Mouse (Mus musculus): ENCODE results near the gene Klhl5. TPM values are rescaled to one million over a fixed set of nuclear protein-coding genes. Genes with fewer than 3 reads are reported as not detected.

The Klhl5 gene
- polyA plus RNA-seq, 1 experiment from 2014 or later: 15.8 TPM

GRCm38 (mm10) chr5:65157412-65158381 lies 50.4 kb downstream of the Klhl5 start:
- 0 out of 2 replicates have a peak, but pooled peaks have one; percentile 36 for ATAC-seq (replicated peaks; ENCODE audit: low FRiP score, low TSS enrichment, low read depth)
- Histone ChIP-seq H3K4me1 (replicated peaks; ENCODE audit: control insufficient read depth, insufficient read depth, low read length) (0 out of 2 replicates have a peak, but pooled peaks cover 2% of the 10 kb centered on the region), H3K36me3 (ENCODE audit: control insufficient read depth, insufficient read depth, low read length) (peaks cover 20% of the 10 kb centered on the region), H3K27ac (ENCODE audit: low read depth) (peak overlapping the region; percentile 12; the same call in 1 of the 2 replicates), H3K9ac (ENCODE audit: low read length) (no peak overlapping the region), H3K4me3 (ENCODE audit: low read depth, low read length) (no peak overlapping the region), H3K27me3 (replicated peaks; ENCODE audit: control insufficient read depth, insufficient read depth, low read length) (no peaks in the 10 kb centered on the region), H3K9me3 (ENCODE audit: control insufficient read depth, low read length) (no peaks in the 10 kb centered on the region), H3K4me2 (ENCODE audit: low read length) (no peak overlapping the region; the same call in 1 of the 2 replicates)
- 60% methylated on average over 22 of the region's 22 CpGs for WGBS
- no peak for DNase-seq (ENCODE audit: low spot score)

GRCm38 (mm10) chr5:65158696-65159305 lies 51.5 kb downstream of the Klhl5 start:
- H3K27me3 ChIP-seq (replicated peaks; ENCODE audit: control insufficient read depth, insufficient read depth, low read length): no peaks in the 10 kb centered on the region
- 90% methylated on average over 20 of the region's 20 CpGs for WGBS
- H3K4me2 ChIP-seq (ENCODE audit: low read length): no peak overlapping the region
- H3K4me3 ChIP-seq (ENCODE audit: low read depth, low read length): no peak overlapping the region
- no peak overlapping the region for H3K27ac ChIP-seq (ENCODE audit: low read depth)
- ATAC-seq (replicated peaks; ENCODE audit: low FRiP score, low TSS enrichment, low read depth) (no peak), DNase-seq (ENCODE audit: low spot score) (no peak)
- H3K36me3 ChIP-seq (ENCODE audit: control insufficient read depth, insufficient read depth, low read length): peaks cover 19% of the 10 kb centered on the region
- H3K4me1 ChIP-seq (replicated peaks; ENCODE audit: control insufficient read depth, insufficient read depth, low read length): 0 out of 2 replicates have a peak, but pooled peaks cover 8% of the 10 kb centered on the region
- no peak overlapping the region for H3K9ac ChIP-seq (ENCODE audit: low read length)
- no peaks in the 10 kb centered on the region for H3K9me3 ChIP-seq (ENCODE audit: control insufficient read depth, low read length)

GRCm38 (mm10) chr5:65163001-65163400 lies 55.7 kb downstream of the Klhl5 start:
- Histone ChIP-seq H3K36me3 (ENCODE audit: control insufficient read depth, insufficient read depth, low read length) (peaks cover 19% of the 10 kb centered on the region), H3K27ac (ENCODE audit: low read depth) (no peak overlapping the region), H3K4me1 (replicated peaks; ENCODE audit: control insufficient read depth, insufficient read depth, low read length) (peaks cover 8% of the 10 kb centered on the region; the same call in 1 of the 2 replicates), H3K9ac (ENCODE audit: low read length) (no peak overlapping the region), H3K4me2 (ENCODE audit: low read length) (no peak overlapping the region), H3K4me3 (ENCODE audit: low read depth, low read length) (no peak overlapping the region), H3K9me3 (ENCODE audit: control insufficient read depth, low read length) (no peaks in the 10 kb centered on the region), H3K27me3 (replicated peaks; ENCODE audit: control insufficient read depth, insufficient read depth, low read length) (no peaks in the 10 kb centered on the region)
- WGBS: 59% methylated on average over 5 of the region's 5 CpGs
- ATAC-seq (replicated peaks; ENCODE audit: low FRiP score, low TSS enrichment, low read depth) (no peak), DNase-seq (ENCODE audit: low spot score) (no peak)

GRCm38 (mm10) chr5:65163489-65164092 lies 56.3 kb downstream of the Klhl5 start:
- no peak for DNase-seq (ENCODE audit: low spot score)
- WGBS: 68% methylated on average over 17 of the region's 17 CpGs
- H3K4me1 ChIP-seq (replicated peaks; ENCODE audit: control insufficient read depth, insufficient read depth, low read length): peaks cover 14% of the 10 kb centered on the region

GRCm38 (mm10) chr5:65170206-65170605 lies 62.9 kb downstream of the Klhl5 start:
- DNase-seq (ENCODE audit: low spot score) (no peak), ATAC-seq (replicated peaks; ENCODE audit: low FRiP score, low TSS enrichment, low read depth) (no peak)
- H3K27me3 ChIP-seq (replicated peaks; ENCODE audit: control insufficient read depth, insufficient read depth, low read length): no peaks in the 10 kb centered on the region
- no peak overlapping the region for H3K4me2 ChIP-seq (ENCODE audit: low read length)
- H3K36me3 ChIP-seq (ENCODE audit: control insufficient read depth, insufficient read depth, low read length): no peaks in the 10 kb centered on the region
- H3K9ac ChIP-seq (ENCODE audit: low read length): no peak overlapping the region
- peaks cover 12% of the 10 kb centered on the region for H3K4me1 ChIP-seq (replicated peaks; ENCODE audit: control insufficient read depth, insufficient read depth, low read length)
- 89% methylated on average over 9 of the region's 9 CpGs for WGBS
- H3K9me3 ChIP-seq (ENCODE audit: control insufficient read depth, low read length): no peaks in the 10 kb centered on the region
- no peak overlapping the region for H3K27ac ChIP-seq (ENCODE audit: low read depth)
- no peak overlapping the region for H3K4me3 ChIP-seq (ENCODE audit: low read depth, low read length)

More at GRCm38 (mm10) chr5:65163489-65164092, 56.3 kb downstream of the Klhl5 start:
- H3K9me3 ChIP-seq (ENCODE audit: control insufficient read depth, low read length): no peaks in the 10 kb centered on the region
- ATAC-seq (replicated peaks; ENCODE audit: low FRiP score, low TSS enrichment, low read depth): 0 out of 2 replicates have a peak, but pooled peaks have one; percentile 62
- H3K36me3 ChIP-seq (ENCODE audit: control insufficient read depth, insufficient read depth, low read length): peaks cover 19% of the 10 kb centered on the region
- no peak overlapping the region for H3K4me2 ChIP-seq (ENCODE audit: low read length)
- no peak overlapping the region for H3K4me3 ChIP-seq (ENCODE audit: low read depth, low read length)
- H3K27ac ChIP-seq (ENCODE audit: low read depth): no peak overlapping the region
- no peak overlapping the region for H3K9ac ChIP-seq (ENCODE audit: low read length)
- H3K27me3 ChIP-seq (replicated peaks; ENCODE audit: control insufficient read depth, insufficient read depth, low read length): no peaks in the 10 kb centered on the region

GRCm38 (mm10) chr5:65175035-65175917 lies 67.9 kb downstream of the Klhl5 start:
- H3K9me3 ChIP-seq (ENCODE audit: control insufficient read depth, low read length): no peaks in the 10 kb centered on the region
- H3K27ac ChIP-seq (ENCODE audit: low read depth): no peak overlapping the region
- no peaks in the 10 kb centered on the region for H3K27me3 ChIP-seq (replicated peaks; ENCODE audit: control insufficient read depth, insufficient read depth, low read length)
- H3K9ac ChIP-seq (ENCODE audit: low read length): no peak overlapping the region
- 64% methylated on average over 26 of the region's 26 CpGs for WGBS
- H3K4me1 ChIP-seq (replicated peaks; ENCODE audit: control insufficient read depth, insufficient read depth, low read length): peaks cover 13% of the 10 kb centered on the region
- no peak for DNase-seq (ENCODE audit: low spot score)
- no peak for ATAC-seq (replicated peaks; ENCODE audit: low FRiP score, low TSS enrichment, low read depth)
- H3K36me3 ChIP-seq (ENCODE audit: control insufficient read depth, insufficient read depth, low read length): no peaks in the 10 kb centered on the region
- H3K4me3 ChIP-seq (ENCODE audit: low read depth, low read length): no peak overlapping the region; the same call in 1 of the 2 replicates
- peak overlapping the region; percentile 29 for H3K4me2 ChIP-seq (ENCODE audit: low read length)

GRCm38 (mm10) chr5:65175918-65176484 lies 68.7 kb downstream of the Klhl5 start:
- Histone ChIP-seq H3K9me3 (ENCODE audit: control insufficient read depth, low read length) (no peaks in the 10 kb centered on the region), H3K4me3 (ENCODE audit: low read depth, low read length) (no peak overlapping the region; the same call in 1 of the 2 replicates), H3K27ac (ENCODE audit: low read depth) (no peak overlapping the region), H3K4me1 (replicated peaks; ENCODE audit: control insufficient read depth, insufficient read depth, low read length) (peaks cover 13% of the 10 kb centered on the region), H3K27me3 (replicated peaks; ENCODE audit: control insufficient read depth, insufficient read depth, low read length) (no peaks in the 10 kb centered on the region), H3K9ac (ENCODE audit: low read length) (no peak overlapping the region), H3K4me2 (ENCODE audit: low read length) (peak overlapping the region; percentile 29), H3K36me3 (ENCODE audit: control insufficient read depth, insufficient read depth, low read length) (no peaks in the 10 kb centered on the region)
- DNase-seq (ENCODE audit: low spot score) (no peak), ATAC-seq (replicated peaks; ENCODE audit: low FRiP score, low TSS enrichment, low read depth) (0 out of 2 replicates have a peak, but pooled peaks have one; percentile 47)
- WGBS: 69% methylated on average over 13 of the region's 13 CpGs

All from intestine, embryonic 14.5 days (tissue).